Mouse (Mus musculus): ENCODE measurements around the gene Ski.

DNA sequence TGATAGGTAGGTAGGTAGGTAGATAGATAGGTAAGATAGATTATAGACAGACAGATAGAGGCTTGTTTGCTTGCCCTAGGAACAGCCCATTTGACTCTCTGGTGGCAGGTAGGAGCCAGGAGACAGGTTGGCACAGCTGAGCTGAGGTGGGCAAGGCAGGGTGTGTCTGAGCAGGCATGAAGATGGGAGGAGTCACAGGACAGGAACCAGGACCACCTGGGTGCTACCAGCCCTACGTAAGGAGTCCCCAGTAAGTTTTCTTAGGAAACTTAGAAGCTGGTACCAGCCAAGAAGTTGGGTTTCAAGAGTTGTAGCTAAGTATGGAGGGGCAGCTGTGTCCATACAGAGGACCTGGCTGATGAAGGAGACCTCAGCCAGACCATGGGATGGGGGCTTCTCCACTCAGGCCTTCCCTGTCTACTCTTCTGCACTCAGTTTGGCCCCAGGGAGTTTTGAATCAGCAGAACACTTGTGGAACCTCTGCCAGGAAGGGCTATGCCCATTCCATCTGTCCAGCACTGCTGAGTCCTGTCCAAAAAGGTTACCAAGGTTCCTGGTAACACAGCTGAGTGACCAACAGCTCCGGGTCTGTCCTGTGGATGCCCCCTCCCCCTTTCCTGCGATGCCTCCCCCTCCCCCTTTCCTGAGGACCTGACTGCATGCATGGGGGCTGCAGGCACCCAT is 68.9 kb downstream of the Ski start:
- TF ChIP-seq GATA1 (IDR thresholded peaks at IDR 0.05; ENCODE audit: low read length) (no peak), TAL1 (IDR thresholded peaks at IDR 0.05; ENCODE audit: low read length) (no peak)

Measured in erythroblast, embryonic 14.5 days (primary cell).